Mouse (Mus musculus): Measurements from ENCODE around the gene Srl.

DNA sequence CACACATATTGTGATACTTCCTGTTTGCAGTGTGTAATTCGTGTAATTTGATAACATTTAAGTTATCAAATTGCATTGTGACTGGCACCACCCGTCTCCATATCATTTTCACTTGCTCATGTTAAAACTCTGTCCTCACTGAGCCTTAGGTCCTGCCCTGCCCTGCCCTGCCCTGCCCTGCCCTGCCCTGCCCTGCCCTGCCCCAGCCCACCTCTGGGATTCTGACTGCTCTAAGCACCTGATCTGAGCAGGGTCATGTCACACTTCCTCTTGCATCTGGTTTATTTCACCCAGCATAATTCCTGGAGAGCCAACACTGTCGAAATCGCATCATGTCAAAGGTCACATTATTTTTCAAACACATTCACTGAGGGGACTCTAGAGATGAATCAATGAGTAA lies 95.2 kb downstream of the Srl start:
- no peak for TF ChIP-seq CTCF (IDR thresholded peaks at IDR 0.05 in 2 of 3, conservative IDR thresholded peaks at IDR 0.05 in 1 of 3; ENCODE audit: control insufficient read depth in 1 of 3, insufficient read depth in 1 of 3, low read depth in 2 of 3, low read length in 3 of 3, poor library complexity in 1 of 3, severe bottlenecking in 1 of 3)
- no peak for TF ChIP-seq POLR2A (IDR thresholded peaks at IDR 0.05; ENCODE audit: control insufficient read depth in 1 of 2, insufficient read depth in 1 of 2, low read depth in 1 of 2, low read length in 2 of 2, poor library complexity in 1 of 2)
- TF ChIP-seq SIN3A (IDR thresholded peaks at IDR 0.05; ENCODE audit: low read length), result no peak
- TF ChIP-seq CHD2 (IDR thresholded peaks at IDR 0.05; ENCODE audit: low read length), result no peak
- TF ChIP-seq EP300 (IDR thresholded peaks at IDR 0.05; ENCODE audit: low read depth in 1 of 2, low read length in 2 of 2), result no peak
- TF ChIP-seq MAFK (IDR thresholded peaks at IDR 0.05; ENCODE audit: borderline replicate concordance, low read depth, low read length), result no peak
- TF ChIP-seq USF1 (IDR thresholded peaks at IDR 0.05; ENCODE audit: low read depth, low read length), result no peak

Measured in MEL (cell line).